Mouse (Mus musculus): ENCODE data around the gene Nppc. TPM values are rescaled to one million over a fixed set of nuclear protein-coding genes. Genes with fewer than 3 reads are reported as not detected.

Gene Nppc
- polyA plus RNA-seq, 1 experiment, result not detected

DNA sequence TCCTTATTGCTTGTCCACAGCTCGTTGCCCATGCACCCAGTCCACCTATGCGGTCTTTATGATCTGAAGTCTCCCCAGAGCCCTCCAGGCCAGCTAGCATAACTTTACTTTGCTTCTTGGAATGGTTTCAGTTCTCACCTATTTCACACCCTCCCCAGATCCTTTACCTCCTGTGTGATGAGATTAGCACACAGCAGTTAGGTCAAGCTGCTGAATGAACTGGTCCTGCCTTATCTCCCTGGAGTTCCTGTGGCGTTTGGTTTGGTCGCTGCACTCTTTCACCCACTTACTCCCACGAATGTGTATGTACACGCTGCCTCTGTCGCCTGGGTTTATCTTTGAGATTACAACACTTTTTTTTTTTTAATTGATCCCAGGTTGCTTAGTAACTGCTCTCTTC is 30.0 kb upstream of the Nppc start:
- TF ChIP-seq TAL1 (IDR thresholded peaks at IDR 0.05; ENCODE audit: low read length) (no peak), GATA1 (IDR thresholded peaks at IDR 0.05; ENCODE audit: low read length) (no peak)
- Histone ChIP-seq H3K27me3 (ENCODE audit: control insufficient read depth) (no peaks in the 10 kb centered on the region), H3K4me3 (replicated peaks) (no peak overlapping the region), H3K36me3 (ENCODE audit: control insufficient read depth) (no peaks in the 10 kb centered on the region), H3K9me3 (ENCODE audit: control insufficient read depth, low read length) (no peaks in the 10 kb centered on the region), H3K4me1 (ENCODE audit: control insufficient read depth) (peaks cover 39% of the 10 kb centered on the region)

DNA sequence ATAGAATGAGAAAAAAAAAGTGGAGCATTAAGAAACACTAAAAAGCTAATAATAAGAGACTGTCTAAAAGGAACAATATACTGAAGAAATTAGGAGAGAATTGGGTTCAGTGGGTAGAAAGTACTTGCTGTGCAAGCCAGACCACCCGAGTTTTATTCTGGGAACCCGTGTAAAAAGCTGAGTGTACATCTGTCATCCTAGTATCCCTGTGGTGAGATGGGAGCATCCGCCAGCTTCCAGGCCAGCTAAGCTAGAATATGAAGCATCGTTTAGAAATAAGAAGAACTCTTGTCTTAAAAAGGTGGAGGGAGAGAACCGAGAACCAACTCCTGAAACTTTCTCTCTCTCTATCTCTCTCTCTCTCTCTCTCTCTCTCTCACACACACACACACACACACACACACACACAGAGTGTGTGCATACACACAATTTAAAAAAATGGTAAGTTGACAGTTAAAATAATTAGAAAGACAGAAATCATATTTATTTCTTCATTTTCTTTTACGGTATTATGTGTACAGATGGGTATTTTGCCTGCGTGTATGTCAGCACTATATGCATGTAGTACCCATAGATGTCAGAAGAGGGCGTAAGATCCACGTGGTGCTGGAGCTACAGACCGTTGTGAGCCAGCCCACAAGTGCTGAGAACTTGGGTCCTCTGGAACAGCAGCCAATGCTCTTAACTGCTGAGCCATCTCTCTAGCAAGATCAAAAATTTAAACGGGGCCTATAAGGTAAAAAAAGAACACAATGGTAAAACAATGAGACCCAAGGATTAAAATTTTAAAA is 29.2 kb upstream of the Nppc start:
- no peaks in the 10 kb centered on the region for H3K27me3 ChIP-seq (ENCODE audit: control insufficient read depth)
- peaks cover 36% of the 10 kb centered on the region for H3K4me1 ChIP-seq (ENCODE audit: control insufficient read depth)
- no peaks in the 10 kb centered on the region for H3K36me3 ChIP-seq (ENCODE audit: control insufficient read depth)
- no peaks in the 10 kb centered on the region for H3K9me3 ChIP-seq (ENCODE audit: control insufficient read depth, low read length)
- TF ChIP-seq GATA1 (IDR thresholded peaks at IDR 0.05; ENCODE audit: low read length) (no peak), TAL1 (IDR thresholded peaks at IDR 0.05; ENCODE audit: low read length) (no peak)
- H3K4me3 ChIP-seq (replicated peaks), result no peak overlapping the region

DNA sequence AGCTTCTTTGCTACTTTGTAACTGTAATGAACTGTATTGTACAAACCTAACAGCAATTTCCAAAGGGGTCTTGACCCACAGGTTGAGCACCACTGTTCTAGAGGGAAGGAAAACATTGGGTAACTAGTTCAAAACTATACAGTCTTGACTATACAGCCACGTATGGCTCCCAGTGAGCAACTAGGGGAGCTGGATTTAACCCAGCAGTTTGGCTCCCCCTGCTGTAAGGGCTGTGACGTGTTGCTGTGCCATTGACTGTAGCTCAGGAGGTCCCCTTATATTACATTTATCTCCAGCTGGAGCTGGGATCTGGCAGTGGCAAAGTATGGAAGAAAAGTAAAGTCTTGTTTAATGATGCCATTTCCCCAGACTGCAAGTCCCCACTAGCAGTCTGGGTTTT is 28.4 kb upstream of the Nppc start:
- Histone ChIP-seq H3K4me3 (replicated peaks) (no peak overlapping the region), H3K9me3 (ENCODE audit: control insufficient read depth, low read length) (no peaks in the 10 kb centered on the region), H3K27me3 (ENCODE audit: control insufficient read depth) (peaks cover 1% of the 10 kb centered on the region; the same call in 1 of the 2 replicates), H3K4me1 (ENCODE audit: control insufficient read depth) (peaks cover 28% of the 10 kb centered on the region), H3K36me3 (ENCODE audit: control insufficient read depth) (no peaks in the 10 kb centered on the region)
- TF ChIP-seq GATA1 (IDR thresholded peaks at IDR 0.05; ENCODE audit: low read length) (no peak), TAL1 (IDR thresholded peaks at IDR 0.05; ENCODE audit: low read length) (no peak)

DNA sequence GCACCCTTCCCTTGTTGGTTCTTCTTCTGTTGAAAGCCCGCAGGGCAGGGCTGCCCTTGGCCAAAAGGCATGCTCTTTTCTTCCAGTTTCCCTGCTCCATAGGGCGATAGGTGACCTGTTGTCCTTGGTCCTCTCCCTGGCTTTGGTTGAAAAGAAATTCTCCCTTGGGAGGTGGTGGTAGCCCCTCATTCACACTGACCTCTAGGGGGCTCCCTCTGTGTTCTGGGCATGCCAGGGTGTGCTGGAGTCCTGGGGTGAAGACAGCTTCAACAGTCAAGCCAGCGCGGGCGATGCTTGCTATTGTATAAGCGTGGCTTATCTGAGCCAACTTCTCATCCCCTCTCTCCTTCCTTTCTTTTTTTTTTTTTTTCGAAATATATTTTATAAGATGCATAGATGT is 26.6 kb upstream of the Nppc start:
- H3K4me1 ChIP-seq (ENCODE audit: control insufficient read depth), result peaks cover 17% of the 10 kb centered on the region
- H3K4me3 ChIP-seq (replicated peaks), result no peak overlapping the region
- no peaks in the 10 kb centered on the region for H3K9me3 ChIP-seq (ENCODE audit: control insufficient read depth, low read length)
- TF ChIP-seq GATA1 (IDR thresholded peaks at IDR 0.05; ENCODE audit: low read length) (no peak), TAL1 (IDR thresholded peaks at IDR 0.05; ENCODE audit: low read length) (no peak)
- peaks cover 3% of the 10 kb centered on the region; the same call in 1 of the 2 replicates for H3K27me3 ChIP-seq (ENCODE audit: control insufficient read depth)
- no peaks in the 10 kb centered on the region for H3K36me3 ChIP-seq (ENCODE audit: control insufficient read depth)

DNA sequence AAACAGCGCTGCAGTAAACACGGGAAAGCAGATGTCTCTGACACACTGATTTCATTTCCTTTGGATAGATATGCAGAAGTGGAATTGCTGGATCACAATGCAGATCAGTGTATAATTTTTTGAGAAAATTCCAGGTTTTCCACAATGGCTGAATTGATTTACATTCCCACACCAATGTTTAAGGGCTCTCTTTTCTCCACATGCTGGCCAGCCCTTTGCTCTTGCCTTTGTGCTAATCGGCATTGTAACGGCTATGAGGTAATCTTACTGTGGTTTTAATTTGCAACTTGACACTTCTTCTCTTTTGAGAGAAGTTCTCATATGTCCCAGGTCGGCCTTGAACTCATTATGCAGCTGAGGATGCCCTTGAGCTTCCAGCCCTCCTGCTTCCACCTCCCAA is 20.7 kb upstream of the Nppc start:
- peaks cover 5% of the 10 kb centered on the region; the same call in 1 of the 2 replicates for H3K27me3 ChIP-seq (ENCODE audit: control insufficient read depth)
- no peak overlapping the region for H3K4me3 ChIP-seq (replicated peaks)
- H3K4me1 ChIP-seq (ENCODE audit: control insufficient read depth), result no peaks in the 10 kb centered on the region
- H3K36me3 ChIP-seq (ENCODE audit: control insufficient read depth), result no peaks in the 10 kb centered on the region
- H3K9me3 ChIP-seq (ENCODE audit: control insufficient read depth, low read length), result no peaks in the 10 kb centered on the region
- TF ChIP-seq GATA1 (IDR thresholded peaks at IDR 0.05; ENCODE audit: low read length) (no peak), TAL1 (IDR thresholded peaks at IDR 0.05; ENCODE audit: low read length) (no peak)

DNA sequence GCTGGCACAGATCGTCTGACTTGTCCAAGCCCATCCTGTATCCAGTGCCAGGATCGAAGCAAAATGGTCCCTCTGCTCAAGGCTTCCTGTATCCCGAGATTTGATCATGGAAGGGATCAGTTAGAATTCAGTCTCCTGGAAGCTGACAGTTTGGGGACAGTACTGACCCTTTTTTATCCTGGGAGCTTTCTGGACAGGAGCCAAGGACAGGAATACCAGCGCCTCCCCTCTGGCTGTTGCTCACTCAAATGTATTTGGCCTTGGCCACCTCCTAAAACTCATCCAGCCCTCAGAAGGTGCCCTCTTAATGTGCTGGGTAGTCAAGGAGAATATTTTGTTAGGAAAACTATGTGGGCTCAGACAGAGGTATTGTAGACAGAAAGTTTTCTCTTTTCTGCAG is 16.9 kb upstream of the Nppc start:
- peaks cover 9% of the 10 kb centered on the region for H3K27me3 ChIP-seq (ENCODE audit: control insufficient read depth)
- TF ChIP-seq GATA1 (IDR thresholded peaks at IDR 0.05; ENCODE audit: low read length), result no peak
- TF ChIP-seq TAL1 (IDR thresholded peaks at IDR 0.05; ENCODE audit: low read length), result no peak
- H3K9me3 ChIP-seq (ENCODE audit: control insufficient read depth, low read length), result no peaks in the 10 kb centered on the region
- no peaks in the 10 kb centered on the region for H3K36me3 ChIP-seq (ENCODE audit: control insufficient read depth)
- H3K4me1 ChIP-seq (ENCODE audit: control insufficient read depth), result no peaks in the 10 kb centered on the region
- H3K4me3 ChIP-seq (replicated peaks), result no peak overlapping the region

DNA sequence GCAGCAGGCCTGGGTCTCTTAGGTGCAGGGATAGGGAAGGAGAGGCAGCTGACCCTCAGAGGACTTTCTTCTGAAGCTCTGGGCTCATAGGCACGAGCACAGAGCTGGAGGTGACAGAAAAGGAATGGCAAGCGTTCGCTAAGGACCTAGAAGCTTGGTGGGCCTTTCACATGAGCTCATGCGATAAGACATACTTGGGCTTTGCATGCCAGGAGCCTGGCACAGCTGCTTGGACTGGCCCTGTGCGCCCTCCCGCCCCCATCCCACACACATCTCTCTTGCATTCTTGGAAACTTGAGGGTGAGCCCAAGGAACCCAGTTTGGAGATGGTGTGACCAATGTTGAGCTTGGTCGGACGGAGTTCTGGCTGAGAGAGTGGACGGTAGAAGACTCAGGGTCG is 8.3 kb upstream of the Nppc start:
- H3K36me3 ChIP-seq (ENCODE audit: control insufficient read depth), result no peaks in the 10 kb centered on the region
- no peaks in the 10 kb centered on the region for H3K9me3 ChIP-seq (ENCODE audit: control insufficient read depth, low read length)
- H3K27me3 ChIP-seq (ENCODE audit: control insufficient read depth), result peaks cover 8% of the 10 kb centered on the region
- TF ChIP-seq TAL1 (IDR thresholded peaks at IDR 0.05; ENCODE audit: low read length), result no peak
- TF ChIP-seq GATA1 (IDR thresholded peaks at IDR 0.05; ENCODE audit: low read length), result no peak
- no peaks in the 10 kb centered on the region for H3K4me1 ChIP-seq (ENCODE audit: control insufficient read depth)
- H3K4me3 ChIP-seq (replicated peaks), result no peak overlapping the region

DNA sequence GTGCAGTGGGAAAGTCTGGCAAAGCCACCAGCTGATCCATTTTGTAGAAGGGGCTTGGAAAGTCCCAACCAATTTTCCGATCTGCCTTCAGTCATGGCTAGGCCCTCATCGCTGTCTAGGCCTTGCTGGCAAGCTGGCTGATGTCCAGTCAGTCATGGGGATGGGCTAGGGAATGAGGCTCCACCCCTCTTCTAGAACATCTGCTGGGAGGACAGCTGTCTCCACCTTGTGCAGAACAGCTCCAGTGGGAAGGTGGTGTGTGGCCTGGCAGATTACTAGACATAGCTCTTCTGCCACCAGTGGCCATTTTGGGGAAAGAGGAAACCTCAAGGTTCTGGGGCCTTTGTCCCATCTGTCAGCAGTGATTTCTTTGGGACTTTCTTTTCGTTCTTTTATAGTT is 7.3 kb upstream of the Nppc start:
- H3K9me3 ChIP-seq (ENCODE audit: control insufficient read depth, low read length), result no peaks in the 10 kb centered on the region
- no peaks in the 10 kb centered on the region for H3K4me1 ChIP-seq (ENCODE audit: control insufficient read depth)
- H3K27me3 ChIP-seq (ENCODE audit: control insufficient read depth), result peaks cover 8% of the 10 kb centered on the region
- no peak overlapping the region for H3K4me3 ChIP-seq (replicated peaks)
- TF ChIP-seq GATA1 (IDR thresholded peaks at IDR 0.05; ENCODE audit: low read length) (no peak), TAL1 (IDR thresholded peaks at IDR 0.05; ENCODE audit: low read length) (no peak)
- no peaks in the 10 kb centered on the region for H3K36me3 ChIP-seq (ENCODE audit: control insufficient read depth)

DNA sequence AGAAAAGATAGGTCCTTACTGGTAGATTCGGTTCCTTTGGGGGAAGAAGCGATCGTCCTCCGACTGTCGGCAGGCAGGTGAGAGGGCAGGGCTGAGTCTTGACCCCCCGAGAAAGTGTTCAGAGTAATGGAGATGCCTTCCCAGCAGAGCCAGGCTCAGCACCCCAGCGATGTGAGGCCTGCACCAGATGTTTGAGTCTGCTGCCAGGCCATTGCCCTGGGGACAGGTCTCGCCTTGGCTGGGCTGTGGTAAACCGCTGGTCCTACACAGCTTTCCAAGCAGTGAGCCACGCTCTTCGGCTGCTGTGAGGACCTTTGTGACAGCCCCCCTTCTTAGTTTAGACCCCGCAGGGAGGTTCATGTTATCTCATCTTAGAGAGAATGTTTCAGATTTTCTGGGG is 4.8 kb upstream of the Nppc start:
- H3K27me3 ChIP-seq (ENCODE audit: control insufficient read depth), result peaks cover 24% of the 10 kb centered on the region
- no peaks in the 10 kb centered on the region for H3K9me3 ChIP-seq (ENCODE audit: control insufficient read depth, low read length)
- TF ChIP-seq GATA1 (IDR thresholded peaks at IDR 0.05; ENCODE audit: low read length), result no peak
- TF ChIP-seq TAL1 (IDR thresholded peaks at IDR 0.05; ENCODE audit: low read length), result no peak
- no peak overlapping the region for H3K4me3 ChIP-seq (replicated peaks)
- H3K36me3 ChIP-seq (ENCODE audit: control insufficient read depth), result no peaks in the 10 kb centered on the region
- peaks cover 2% of the 10 kb centered on the region for H3K4me1 ChIP-seq (ENCODE audit: control insufficient read depth)
